Mouse (Mus musculus) brain, adult 10 weeks (tissue): Measurements from ENCODE around the gene Cep295nl. TPM values are rescaled to one million over a fixed set of nuclear protein-coding genes. Genes with fewer than 3 reads are reported as not detected.

Experiments used
- polyA plus RNA-seq: library from polyadenylated mRNA; stranded (reverse); fragments of 350-450 nt; fragmentation: Illumina TruSeq; extraction: RNeasy Lipid Tissue Mini Kit (QIAGEN cat#74804); gene quantifications from one replicate; pipeline ENCODE4 v1.2.3, GENCODE M21; 2015; ENCODE audit warnings: low read depth, low replicate concordance

The Cep295nl gene
- not detected for polyA plus RNA-seq

GRCm38 (mm10) chr11:118342400-118342981 lies at the start of gene Cep295nl:
Gene Cep295nl, minus strand, starts transcription at chr11:118342500.

GRCm38 (mm10) chr11:118355640-118356039 lies 13.3 kb upstream of the Cep295nl start, which contains the start of gene Timp2:
Gene Timp2, minus strand, starts transcription at chr11:118355740.

GRCm38 (mm10) chr11:118289999-118290889 lies 52.1 kb downstream of the Cep295nl start, which contains the start of gene Usp36:
Gene Usp36, minus strand, starts transcription at chr11:118290244.

Other genes starting within 250 kb of the Cep295nl start
- gene Dnah17, start 211.9 kb downstream of the Cep295nl start, polyA plus RNA-seq, result 0.07 TPM
- gene Cyth1, start 93.9 kb downstream of the Cep295nl start, polyA plus RNA-seq, result 67.5 TPM
- gene Usp36, start 52.3 kb downstream of the Cep295nl start, polyA plus RNA-seq, result 16.7 TPM
- gene Timp2, start 13.2 kb upstream of the Cep295nl start, polyA plus RNA-seq, result 182 TPM
- 19.4 TPM for gene Lgals3bp, start 59.6 kb upstream of the Cep295nl start, polyA plus RNA-seq
- 35.2 TPM for gene Cant1, start 76.6 kb upstream of the Cep295nl start, polyA plus RNA-seq
- gene C1qtnf1, start 85.7 kb upstream of the Cep295nl start, polyA plus RNA-seq, result 3.7 TPM
- gene Engase, start 134.3 kb upstream of the Cep295nl start, polyA plus RNA-seq, result 8.7 TPM